Mouse (Mus musculus): ENCODE results near the gene Il4ra. TPM values are rescaled to one million over a fixed set of nuclear protein-coding genes. Genes with fewer than 3 reads are reported as not detected.

Il4ra gene
- polyA plus RNA-seq, 1 experiment = 65.8 TPM

DNA sequence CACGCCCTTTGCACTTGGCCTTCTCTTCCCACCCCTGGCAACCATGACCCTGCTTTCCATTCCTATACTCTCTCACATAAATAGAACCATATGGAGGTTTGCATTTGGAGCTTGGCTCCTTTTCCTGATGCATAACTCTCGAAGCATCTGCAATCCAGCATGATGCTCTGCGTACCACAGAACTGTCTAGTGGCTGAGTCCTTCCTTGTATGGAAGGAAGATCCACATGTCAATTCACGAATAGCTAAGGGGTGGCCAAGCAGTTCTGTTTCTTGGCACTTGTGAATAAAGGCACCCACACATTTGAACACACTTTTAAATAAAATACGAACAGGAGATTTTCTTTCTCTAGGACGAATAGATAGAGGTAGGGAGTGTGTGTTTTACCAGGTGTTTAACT is 34.5 kb upstream of the Il4ra start:
- H3K4me3 ChIP-seq (ENCODE audit: insufficient read depth, low read length) = no peak overlapping the region
- H3K27ac ChIP-seq (ENCODE audit: insufficient read depth, low read depth, low read length) = no peak overlapping the region
- H3K4me1 ChIP-seq (ENCODE audit: control insufficient read depth, insufficient read depth, low read length) = no peaks in the 10 kb centered on the region
- TF ChIP-seq CTCF (IDR thresholded peaks at IDR 0.05; ENCODE audit: low read depth, low read length) = no peak
- TF ChIP-seq POLR2A (IDR thresholded peaks at IDR 0.05; ENCODE audit: borderline replicate concordance, low read depth, low read length) = no peak

GRCm38 (mm10) chr7:125519715-125520114 is 32.2 kb upstream of the Il4ra start:
- TF ChIP-seq POLR2A (IDR thresholded peaks at IDR 0.05; ENCODE audit: borderline replicate concordance, low read depth, low read length) = no peak
- TF ChIP-seq CTCF (IDR thresholded peaks at IDR 0.05; ENCODE audit: low read depth, low read length) = no peak
- Histone ChIP-seq H3K4me1 (ENCODE audit: control insufficient read depth, insufficient read depth, low read length) (no peaks in the 10 kb centered on the region), H3K27ac (ENCODE audit: insufficient read depth, low read depth, low read length) (no peak overlapping the region), H3K4me3 (ENCODE audit: insufficient read depth, low read length) (no peak overlapping the region)

- H3K4me1 ChIP-seq (ENCODE audit: control insufficient read depth, insufficient read depth, low read length) = no peaks in the 10 kb centered on the region
- H3K27ac ChIP-seq (ENCODE audit: insufficient read depth, low read depth, low read length) = no peak overlapping the region
- H3K4me3 ChIP-seq (ENCODE audit: insufficient read depth, low read length) = no peak overlapping the region
- TF ChIP-seq CTCF (IDR thresholded peaks at IDR 0.05; ENCODE audit: low read depth, low read length) (no peak), POLR2A (IDR thresholded peaks at IDR 0.05; ENCODE audit: borderline replicate concordance, low read depth, low read length) (no peak)
Observed at GRCm38 (mm10) chr7:125523051-125523450, 28.9 kb upstream of the Il4ra start.

GRCm38 (mm10) chr7:125527186-125527585 is 24.7 kb upstream of the Il4ra start:
- Histone ChIP-seq H3K27ac (ENCODE audit: insufficient read depth, low read depth, low read length) (no peak overlapping the region), H3K4me1 (ENCODE audit: control insufficient read depth, insufficient read depth, low read length) (no peaks in the 10 kb centered on the region), H3K4me3 (ENCODE audit: insufficient read depth, low read length) (no peak overlapping the region)
- TF ChIP-seq CTCF (IDR thresholded peaks at IDR 0.05; ENCODE audit: low read depth, low read length) (no peak), POLR2A (IDR thresholded peaks at IDR 0.05; ENCODE audit: borderline replicate concordance, low read depth, low read length) (no peak)

GRCm38 (mm10) chr7:125527901-125528580 is 23.9 kb upstream of the Il4ra start:
- TF ChIP-seq CTCF (IDR thresholded peaks at IDR 0.05; ENCODE audit: low read depth, low read length) = no peak
- no peak overlapping the region for H3K27ac ChIP-seq (ENCODE audit: insufficient read depth, low read depth, low read length)

DNA sequence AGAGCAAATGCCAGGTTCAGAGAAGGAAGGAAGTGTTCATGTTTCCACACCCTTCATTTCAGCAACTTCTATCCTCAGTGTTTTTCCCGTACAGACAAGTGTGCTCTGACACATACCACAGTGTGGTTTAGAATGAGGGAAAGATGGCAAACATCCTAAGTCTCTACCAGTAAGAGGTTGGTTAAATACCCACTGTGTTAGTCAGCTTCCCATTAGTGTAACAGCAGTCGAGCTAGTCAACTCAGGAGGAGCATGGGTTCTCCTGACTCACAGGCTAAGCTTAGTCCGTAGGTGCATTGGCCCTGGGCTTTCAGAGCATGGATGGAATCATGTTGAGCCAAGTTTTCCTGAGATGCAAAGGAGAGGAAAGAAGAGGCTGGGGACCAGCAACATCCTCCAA is 12.6 kb upstream of the Il4ra start:
- Histone ChIP-seq H3K4me3 (ENCODE audit: insufficient read depth, low read length) (no peak overlapping the region), H3K27ac (ENCODE audit: insufficient read depth, low read depth, low read length) (no peak overlapping the region), H3K4me1 (ENCODE audit: control insufficient read depth, insufficient read depth, low read length) (peaks cover 35% of the 10 kb centered on the region)
- TF ChIP-seq POLR2A (IDR thresholded peaks at IDR 0.05; ENCODE audit: borderline replicate concordance, low read depth, low read length) (no peak), CTCF (IDR thresholded peaks at IDR 0.05; ENCODE audit: low read depth, low read length) (no peak)

More at GRCm38 (mm10) chr7:125527901-125528580, 23.9 kb upstream of the Il4ra start:
- Histone ChIP-seq H3K4me3 (ENCODE audit: insufficient read depth, low read length) (no peak overlapping the region), H3K4me1 (ENCODE audit: control insufficient read depth, insufficient read depth, low read length) (no peaks in the 10 kb centered on the region)

DNA sequence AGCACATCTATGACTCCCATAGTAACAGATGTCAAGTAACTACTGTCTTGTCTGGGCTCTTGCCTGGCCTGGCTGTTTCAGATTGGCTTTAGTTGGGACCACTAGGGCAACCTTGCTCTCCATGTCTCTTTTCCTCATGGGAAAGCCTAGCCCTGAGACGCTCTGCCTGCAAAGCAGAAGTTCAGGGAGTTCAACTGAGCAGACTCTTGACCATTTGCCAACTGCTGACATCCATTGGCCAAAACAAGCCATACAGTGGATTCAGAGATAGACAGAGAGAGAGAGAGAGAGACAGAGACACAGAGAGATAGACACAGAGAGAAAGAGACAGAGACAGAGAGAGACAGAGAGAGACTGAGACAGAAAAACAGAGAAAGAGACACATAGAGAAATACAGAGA is 10.9 kb upstream of the Il4ra start:
- H3K27ac ChIP-seq (ENCODE audit: insufficient read depth, low read depth, low read length) = peak overlapping the region; percentile 5; the same call in 1 of the 2 replicates
- no peak overlapping the region for H3K4me3 ChIP-seq (ENCODE audit: insufficient read depth, low read length)
- TF ChIP-seq CTCF (IDR thresholded peaks at IDR 0.05; ENCODE audit: low read depth, low read length) (no peak), POLR2A (IDR thresholded peaks at IDR 0.05; ENCODE audit: borderline replicate concordance, low read depth, low read length) (no peak)
- H3K4me1 ChIP-seq (ENCODE audit: control insufficient read depth, insufficient read depth, low read length) = peaks cover 35% of the 10 kb centered on the region

DNA sequence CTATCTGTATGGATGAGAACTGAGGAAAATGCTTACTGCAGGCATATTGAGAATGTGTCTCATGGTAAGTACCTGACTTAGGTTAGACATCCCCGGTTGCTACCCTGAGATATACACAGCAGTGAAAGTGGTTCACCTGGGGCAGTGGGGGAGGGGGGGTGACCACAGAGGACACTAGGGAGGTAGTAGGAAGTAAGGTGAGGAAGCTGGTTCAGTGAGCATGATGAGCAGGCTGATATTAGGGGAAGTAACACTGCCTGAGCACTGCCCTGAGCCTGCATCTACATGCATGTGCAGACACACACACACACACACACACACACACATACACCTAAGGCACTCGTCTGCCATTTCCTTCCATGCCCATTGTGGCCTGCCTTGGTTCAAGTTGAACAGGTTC is 10.1 kb upstream of the Il4ra start:
- no peak overlapping the region for H3K4me3 ChIP-seq (ENCODE audit: insufficient read depth, low read length)
- TF ChIP-seq CTCF (IDR thresholded peaks at IDR 0.05; ENCODE audit: low read depth, low read length) (no peak), POLR2A (IDR thresholded peaks at IDR 0.05; ENCODE audit: borderline replicate concordance, low read depth, low read length) (no peak)
- no peak overlapping the region for H3K27ac ChIP-seq (ENCODE audit: insufficient read depth, low read depth, low read length)
- H3K4me1 ChIP-seq (ENCODE audit: control insufficient read depth, insufficient read depth, low read length) = peaks cover 35% of the 10 kb centered on the region

- H3K27ac ChIP-seq (ENCODE audit: insufficient read depth, low read depth, low read length) = no peak overlapping the region
- no peak overlapping the region for H3K4me3 ChIP-seq (ENCODE audit: insufficient read depth, low read length)
- no peak for TF ChIP-seq POLR2A (IDR thresholded peaks at IDR 0.05; ENCODE audit: borderline replicate concordance, low read depth, low read length)
- H3K4me1 ChIP-seq (ENCODE audit: control insufficient read depth, insufficient read depth, low read length) = peaks cover 35% of the 10 kb centered on the region
Observed at GRCm38 (mm10) chr7:125542335-125543050, 9.4 kb upstream of the Il4ra start.

- TF ChIP-seq CTCF (IDR thresholded peaks at IDR 0.05; ENCODE audit: low read depth, low read length) (no peak), POLR2A (IDR thresholded peaks at IDR 0.05; ENCODE audit: borderline replicate concordance, low read depth, low read length) (no peak)
- peaks cover 35% of the 10 kb centered on the region for H3K4me1 ChIP-seq (ENCODE audit: control insufficient read depth, insufficient read depth, low read length)
- no peak overlapping the region for H3K4me3 ChIP-seq (ENCODE audit: insufficient read depth, low read length)
- H3K27ac ChIP-seq (ENCODE audit: insufficient read depth, low read depth, low read length) = no peak overlapping the region
Observed at GRCm38 (mm10) chr7:125543497-125543896, 8.4 kb upstream of the Il4ra start.

Data from bone marrow macrophage, adult 2 months (primary cell).